Mouse (Mus musculus) C2C12 (cell line): Measurements from ENCODE around the gene Stard13.

Experiments used
- CTCF ChIP-seq: IDR thresholded peaks from one replicate; pipeline ENCODE4 v1.5.1; 2011; ENCODE audit not compliant: control insufficient read depth, insufficient read depth, insufficient read length
- MYOD1 ChIP-seq: IDR thresholded peaks from one replicate; pipeline ENCODE4 v1.6.1; 2011; ENCODE audit warnings: low read depth; ENCODE audit not compliant: control insufficient read depth, insufficient read length
- USF1 ChIP-seq: IDR thresholded peaks from one replicate; pipeline ENCODE4 v1.6.1; 2011; ENCODE audit warnings: low read depth, mild to moderate bottlenecking, control low read depth, moderate library complexity

DNA sequence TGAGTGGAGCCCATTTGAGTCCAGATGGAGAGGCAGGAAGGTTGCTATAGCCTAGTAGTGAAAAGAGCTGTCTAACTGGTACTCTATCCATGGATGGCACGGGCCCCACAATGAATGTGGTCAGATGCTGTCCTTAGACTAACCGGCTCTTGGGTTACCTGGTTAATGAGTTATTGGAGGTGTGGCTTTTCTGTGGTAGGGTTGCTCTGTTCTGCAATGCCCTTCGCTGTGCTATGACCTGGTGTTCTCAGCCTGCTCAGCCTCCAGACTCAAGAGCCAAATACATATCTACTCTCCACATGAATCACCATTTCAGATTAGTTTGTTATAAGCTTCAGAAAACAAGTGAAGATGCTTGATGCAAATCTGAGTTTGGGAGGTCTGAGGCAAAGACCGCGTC, 190.7 kb downstream of the Stard13 start:
- TF ChIP-seq CTCF (no peak), USF1 (no peak), MYOD1 (no peak)
